Mouse (Mus musculus) kidney, adult 2 months (tissue): Measurements from ENCODE around the gene Pla2g2e. TPM values are rescaled to one million over a fixed set of nuclear protein-coding genes. Genes with fewer than 3 reads are reported as not detected.

Experiments
- DNase-seq: peaks from one replicate; pipeline ENCODE4 v3.0.0; 2021
- H3K27ac ChIP-seq: fragments of 200-500 bp; 2 replicates; pipeline ENCODE4 v1.5.1; 2012; ENCODE audit warnings: low read depth, low read length, control low read depth, inconsistent platforms; ENCODE audit not compliant: insufficient read depth
- H3K27me3 ChIP-seq: fragments of 200-500 bp; replicated peaks from 2 replicates; pipeline ENCODE4 v1.6.1; 2012; ENCODE audit warnings: mild to moderate bottlenecking, moderate library complexity, low read length, inconsistent platforms; ENCODE audit not compliant: control insufficient read depth, insufficient read depth
- H3K36me3 ChIP-seq: fragments of 200-500 bp; 2 replicates; pipeline ENCODE4 v1.6.1; 2012; ENCODE audit warnings: mild to moderate bottlenecking, moderate library complexity, low read length, inconsistent platforms; ENCODE audit not compliant: control insufficient read depth, insufficient read depth
- H3K4me1 ChIP-seq: fragments of 200-500 bp; 2 replicates; pipeline ENCODE4 v1.6.1; 2011; ENCODE audit warnings: low read length; ENCODE audit not compliant: control insufficient read depth, insufficient read depth
- H3K4me3 ChIP-seq: fragments of 200-500 bp; 2 replicates; pipeline ENCODE4 v1.5.1; 2011; ENCODE audit warnings: mild to moderate bottlenecking, low read depth, low read length, control low read depth; ENCODE audit not compliant: insufficient read depth
- CTCF ChIP-seq: fragments of 200-500 bp; conservative IDR thresholded peaks from 2 replicates; pipeline ENCODE4 v1.5.1; 2011; ENCODE audit warnings: low read depth, mild to moderate bottlenecking, control low read depth, low read length, moderate library complexity, mixed read lengths; ENCODE audit not compliant: insufficient read depth, insufficient read length
- POLR2A ChIP-seq: fragments of 200-500 bp; IDR thresholded peaks from one replicate; pipeline ENCODE4 v1.6.1; 2011; ENCODE audit warnings: low read depth, low read length, control low read depth
- WGBS: fragments of 180-500 bp; shearing (Covaris S2); methylation state at CpG from one replicate; pipeline ENCODE4 v1.1.7; 2018; 5-methylcytosine and 5-hydroxymethylcytosine counted together
- polyA plus RNA-seq: library from polyadenylated mRNA; depleted of rRNA; stranded (reverse); fragments of >200 nt; gene quantifications from 2 replicates; pipeline ENCODE4 v1.2.3, GENCODE M21; 2012

The Pla2g2e gene
- polyA plus RNA-seq, 1 experiment, result 0.11 TPM

DNA sequence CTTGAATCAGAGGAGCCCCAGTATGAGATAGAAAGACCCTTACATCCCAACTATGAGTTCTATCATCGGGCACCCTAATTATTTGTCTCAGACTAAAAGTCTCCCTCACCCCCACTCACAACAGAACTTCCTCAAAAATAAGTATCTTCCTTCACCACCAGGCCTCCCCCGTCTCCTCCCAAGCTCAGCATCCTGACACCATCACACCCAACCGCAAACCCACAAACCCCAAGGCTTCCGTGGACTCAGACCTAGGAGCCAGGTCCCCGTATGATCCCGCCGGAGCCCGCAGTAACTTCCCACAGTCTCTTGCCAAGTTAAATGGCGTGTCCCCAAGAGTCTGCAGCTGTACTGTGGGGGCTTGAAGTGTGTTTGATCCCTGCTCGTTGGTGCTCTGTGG is 20.2 kb upstream of the Pla2g2e start:
- TF ChIP-seq POLR2A, result no peak
- no peak for TF ChIP-seq CTCF
- no peak overlapping the region for H3K27ac ChIP-seq
- H3K36me3 ChIP-seq, result no peaks in the 10 kb centered on the region
- no peak overlapping the region for H3K4me3 ChIP-seq
- no peaks in the 10 kb centered on the region for H3K4me1 ChIP-seq
- no peak for DNase-seq
- H3K27me3 ChIP-seq, result no peaks in the 10 kb centered on the region
- WGBS, result 77% methylated on average over 10 of the region's 10 CpGs

GRCm38 (mm10) chr4:138858446-138858845 is 19.3 kb upstream of the Pla2g2e start:
- WGBS, result 78% methylated on average over 15 of the region's 15 CpGs
- TF ChIP-seq POLR2A, result no peak
- TF ChIP-seq CTCF, result no peak

GRCm38 (mm10) chr4:138859245-138859644 is 18.5 kb upstream of the Pla2g2e start:
- Histone ChIP-seq H3K36me3 (no peaks in the 10 kb centered on the region), H3K27me3 (no peaks in the 10 kb centered on the region), H3K4me3 (no peak overlapping the region), H3K4me1 (no peaks in the 10 kb centered on the region), H3K27ac (no peak overlapping the region)
- no peak for TF ChIP-seq POLR2A
- peak; percentile 44 for TF ChIP-seq CTCF
- no peak for DNase-seq
- WGBS, result 20% methylated on average over 9 of the region's 9 CpGs

More at GRCm38 (mm10) chr4:138858446-138858845, 19.3 kb upstream of the Pla2g2e start:
- Histone ChIP-seq H3K27ac (no peak overlapping the region), H3K27me3 (no peaks in the 10 kb centered on the region), H3K36me3 (no peaks in the 10 kb centered on the region), H3K4me1 (no peaks in the 10 kb centered on the region), H3K4me3 (no peak overlapping the region)
- DNase-seq, result no peak

GRCm38 (mm10) chr4:138859728-138860127 is 18.0 kb upstream of the Pla2g2e start:
- 5% methylated on average over 13 of the region's 13 CpGs for WGBS
- DNase-seq, result peak; percentile 69
- Histone ChIP-seq H3K36me3 (no peaks in the 10 kb centered on the region), H3K27me3 (no peaks in the 10 kb centered on the region), H3K27ac (no peak overlapping the region), H3K4me1 (no peaks in the 10 kb centered on the region), H3K4me3 (no peak overlapping the region)
- no peak for TF ChIP-seq POLR2A
- TF ChIP-seq CTCF, result peak; percentile 59

DNA sequence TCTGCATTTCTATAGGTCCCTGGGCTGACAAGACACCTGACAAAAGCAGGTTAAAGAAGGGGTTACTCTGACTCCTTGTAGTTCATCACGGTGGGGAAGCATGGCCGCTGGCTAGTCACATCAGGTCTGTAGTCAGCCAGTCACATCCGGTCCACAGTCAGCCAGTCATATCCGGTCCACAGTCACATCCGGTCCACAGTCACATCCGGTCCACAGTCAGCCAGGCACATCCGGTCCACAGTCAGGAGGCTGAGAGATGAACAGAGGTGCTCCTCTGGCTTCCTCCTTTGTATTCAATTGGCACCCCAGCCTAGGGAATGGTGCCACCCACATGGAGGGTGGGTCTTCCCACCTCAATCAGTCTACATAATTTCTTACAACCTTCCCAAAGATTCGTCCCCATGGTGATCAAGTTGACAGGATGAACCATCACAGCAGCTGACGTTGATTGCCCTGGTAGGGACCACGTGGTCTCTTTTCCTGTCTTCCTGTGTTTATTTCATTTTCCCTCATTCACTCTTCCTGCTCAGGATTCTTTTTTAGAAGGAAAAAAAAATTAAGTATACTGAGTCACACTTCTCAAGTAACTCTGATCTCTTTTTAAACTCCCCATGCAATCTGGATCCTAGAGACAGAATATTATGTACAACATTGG is 14.3 kb upstream of the Pla2g2e start, which contains the start of gene Pla2g5:
Gene Pla2g5, minus strand, starts transcription at position 139 of the 655 bp plus-strand sequence.
- no peak within 1 kb of the TSS for H3K27ac ChIP-seq
- TF ChIP-seq POLR2A (no peak), CTCF (no peak)
- no peaks in the 10 kb centered on the region for H3K27me3 ChIP-seq
- H3K36me3 ChIP-seq, result no peaks in the 10 kb centered on the region
- DNase-seq, result peak; percentile 40
- 55% methylated on average over 10 of the region's 10 CpGs for WGBS
- H3K4me3 ChIP-seq, result no peak within 1 kb of the TSS
- H3K4me1 ChIP-seq, result no peaks in the 10 kb centered on the region

DNA sequence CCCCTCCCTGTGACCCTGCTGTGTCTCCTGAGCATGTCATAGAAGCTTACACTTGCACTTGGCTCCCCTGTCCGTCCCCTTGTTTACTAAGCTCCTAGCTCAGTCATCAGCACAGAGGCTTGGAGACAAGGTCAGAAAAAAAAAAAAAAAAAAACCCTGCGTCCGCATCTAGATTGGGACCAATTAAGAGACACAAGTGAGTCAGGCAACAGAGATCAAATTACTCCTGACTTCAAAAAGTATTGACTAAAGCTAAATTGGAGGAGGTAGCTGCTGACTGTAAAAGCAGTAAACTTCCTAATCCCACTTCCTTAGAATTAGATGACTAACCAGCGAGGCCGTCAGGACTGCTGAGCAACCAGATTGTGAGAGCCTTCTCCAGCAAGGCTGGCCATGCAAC is 12.7 kb upstream of the Pla2g2e start:
- no peak for DNase-seq
- no peaks in the 10 kb centered on the region for H3K4me1 ChIP-seq
- no peak for TF ChIP-seq POLR2A
- TF ChIP-seq CTCF, result no peak
- no peak overlapping the region for H3K27ac ChIP-seq
- no peaks in the 10 kb centered on the region for H3K36me3 ChIP-seq
- WGBS, result 30% methylated on average over 5 of the region's 5 CpGs
- no peaks in the 10 kb centered on the region for H3K27me3 ChIP-seq
- no peak overlapping the region for H3K4me3 ChIP-seq

DNA sequence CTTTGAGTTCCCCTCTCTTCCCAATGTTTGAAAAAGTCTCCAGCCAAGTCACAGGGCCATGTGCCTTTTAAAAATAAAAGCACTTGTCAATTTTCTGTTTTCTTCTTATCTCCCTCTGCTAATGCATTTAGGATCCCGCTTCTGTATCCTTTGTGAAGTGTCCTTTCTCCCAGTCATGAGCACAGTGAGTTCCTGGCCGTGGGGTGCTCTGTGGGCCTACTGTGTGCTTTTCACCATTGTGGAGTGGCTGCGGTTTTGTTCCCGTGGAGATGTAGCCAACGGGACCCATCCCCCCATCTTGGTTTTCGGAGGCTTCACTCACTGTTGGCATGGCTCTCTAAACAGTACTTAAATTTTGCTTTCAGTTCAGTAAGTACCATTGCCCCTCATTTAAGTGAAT is 11.8 kb upstream of the Pla2g2e start:
- Histone ChIP-seq H3K4me3 (no peak overlapping the region), H3K27ac (no peak overlapping the region), H3K4me1 (no peaks in the 10 kb centered on the region), H3K27me3 (no peaks in the 10 kb centered on the region), H3K36me3 (no peaks in the 10 kb centered on the region)
- no peak for DNase-seq
- 68% methylated on average over 6 of the region's 6 CpGs for WGBS
- no peak for TF ChIP-seq CTCF
- no peak for TF ChIP-seq POLR2A
